Mouse (Mus musculus) intestine, embryonic 15.5 days (tissue): ENCODE measurements around the gene Ermap. TPM values are rescaled to one million over a fixed set of nuclear protein-coding genes. Genes with fewer than 3 reads are reported as not detected.
A peak's percentile ranks its signal among the peaks of the same experiment; 100 is the strongest.

Experiments
- ATAC-seq: fragments of 200-750 bp; cut with Nextera tagmentation; 2 replicates; pipeline ENCODE4 v1.8.0; 2017; ENCODE audit warnings: moderate TSS enrichment, moderate library complexity
- H3K27ac ChIP-seq: fragments of 300-500 bp; sonication (generic); 2 replicates; pipeline ENCODE4 v1.5.1; 2015; ENCODE audit warnings: mild to moderate bottlenecking, inconsistent platforms
- H3K27me3 ChIP-seq: fragments of 300-500 bp; sonication (generic); replicated peaks from 2 replicates; pipeline ENCODE4 v1.6.1; 2015; ENCODE audit warnings: inconsistent platforms
- H3K36me3 ChIP-seq: fragments of 300-500 bp; sonication (generic); 2 replicates; pipeline ENCODE4 v1.6.1; 2015; ENCODE audit warnings: inconsistent platforms
- H3K4me1 ChIP-seq: fragments of 300-500 bp; sonication (generic); replicated peaks from 2 replicates; pipeline ENCODE4 v1.6.1; 2015; ENCODE audit warnings: inconsistent platforms
- H3K4me2 ChIP-seq: fragments of 300-500 bp; sonication (generic); replicated peaks from 2 replicates; pipeline ENCODE4 v1.6.1; 2015; ENCODE audit warnings: mild to moderate bottlenecking, inconsistent platforms
- H3K4me3 ChIP-seq: fragments of 300-500 bp; sonication (generic); replicated peaks from 2 replicates; pipeline ENCODE4 v1.5.1; 2015; ENCODE audit warnings: inconsistent platforms
- H3K9ac ChIP-seq: fragments of 300-500 bp; sonication (generic); 2 replicates; pipeline ENCODE4 v1.6.1; 2015; ENCODE audit warnings: inconsistent platforms
- H3K9me3 ChIP-seq: fragments of 300-500 bp; sonication (generic); 2 replicates; pipeline ENCODE4 v1.6.1; 2016; ENCODE audit warnings: inconsistent platforms
- WGBS: fragments of 180-500 bp; shearing (Covaris S2); methylation state at CpG from one replicate; pipeline ENCODE4 v1.1.7; 2015; 5-methylcytosine and 5-hydroxymethylcytosine counted together
- polyA plus RNA-seq: library from polyadenylated mRNA; unstranded; fragments of >200 nt; fragmentation: Nextera tagmentation; extraction: Ambion mirVana; gene quantifications from 2 replicates; pipeline ENCODE4 v1.2.1, GENCODE M21; 2015

Ermap gene
- polyA plus RNA-seq, 1 experiment from 2014 or later, result 5.4 TPM

DNA sequence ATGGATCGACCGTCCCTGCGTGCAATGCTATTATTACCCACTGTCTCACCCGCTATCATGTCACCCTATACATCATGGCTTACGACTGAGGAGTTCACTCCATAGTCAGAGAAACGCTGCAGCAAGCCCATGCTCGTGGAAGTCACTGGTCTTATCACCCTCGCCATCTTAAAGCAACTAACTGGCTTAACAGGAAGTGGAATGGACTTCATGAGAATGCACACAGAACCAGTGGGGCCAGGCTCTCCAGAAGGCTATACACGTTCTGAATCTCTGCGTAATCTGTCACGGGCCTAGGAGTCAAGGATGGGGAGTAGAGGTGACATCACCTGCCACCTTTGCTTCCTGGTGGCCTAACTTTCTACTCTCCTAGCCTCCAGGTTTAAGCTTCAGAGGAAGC lies 41.1 kb downstream of the Ermap start:
- WGBS, result 81% methylated on average over 11 of the region's 11 CpGs
- no peak for ATAC-seq
- H3K27ac ChIP-seq, result no peak overlapping the region
- H3K4me1 ChIP-seq, result no peaks in the 10 kb centered on the region
- no peak overlapping the region for H3K9ac ChIP-seq
- no peak overlapping the region for H3K4me3 ChIP-seq
- H3K4me2 ChIP-seq, result no peak overlapping the region
- no peaks in the 10 kb centered on the region for H3K27me3 ChIP-seq
- no peaks in the 10 kb centered on the region for H3K9me3 ChIP-seq
- H3K36me3 ChIP-seq, result no peaks in the 10 kb centered on the region

DNA sequence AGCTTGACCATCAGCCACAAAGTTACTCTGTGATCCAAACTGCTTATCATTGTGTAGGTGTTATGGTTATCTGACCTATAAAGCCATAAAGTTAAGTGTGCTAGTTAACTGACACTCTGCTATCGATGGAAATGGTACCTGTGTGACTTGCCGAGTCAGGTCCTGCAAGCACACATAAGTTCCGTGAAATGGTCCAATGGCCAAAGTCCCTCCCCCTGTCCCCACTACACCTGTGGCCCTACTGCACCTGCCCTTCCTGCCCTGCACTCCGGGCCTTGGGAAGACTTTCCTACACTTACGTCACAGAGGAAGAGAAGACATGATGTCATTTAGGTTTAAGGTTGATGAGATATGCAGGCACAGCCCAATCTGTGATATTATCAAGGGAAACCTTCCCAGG lies 42.5 kb downstream of the Ermap start:
- Histone ChIP-seq H3K4me1 (no peaks in the 10 kb centered on the region), H3K9me3 (no peaks in the 10 kb centered on the region), H3K27me3 (no peaks in the 10 kb centered on the region), H3K9ac (no peak overlapping the region), H3K36me3 (no peaks in the 10 kb centered on the region), H3K27ac (no peak overlapping the region), H3K4me2 (no peak overlapping the region), H3K4me3 (no peak overlapping the region)
- ATAC-seq, result peak; percentile 46; the same call in 1 of the 2 replicates
- 69% methylated on average over 5 of the region's 5 CpGs for WGBS

DNA sequence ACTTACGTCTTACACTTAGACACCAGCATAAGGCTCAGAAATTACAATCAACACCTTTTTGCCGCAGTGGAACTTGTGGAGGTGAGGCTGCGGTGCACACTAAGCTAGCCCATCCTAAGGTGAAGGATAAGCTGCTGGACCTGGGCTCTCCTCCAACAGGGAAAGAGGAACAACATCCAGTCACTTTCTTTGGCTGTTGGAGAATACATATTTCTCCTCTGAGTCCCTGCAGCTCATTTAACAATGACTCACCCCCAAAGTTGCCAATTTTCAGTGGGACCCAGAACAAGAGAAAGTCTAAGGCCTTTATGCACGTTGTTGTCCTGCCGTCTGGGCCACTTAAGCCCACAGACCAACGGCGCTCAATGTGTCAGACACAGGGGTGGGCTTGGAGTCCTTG lies 43.0 kb downstream of the Ermap start:
- Histone ChIP-seq H3K4me1 (no peaks in the 10 kb centered on the region), H3K27ac (no peak overlapping the region), H3K27me3 (no peaks in the 10 kb centered on the region), H3K9me3 (no peaks in the 10 kb centered on the region), H3K36me3 (no peaks in the 10 kb centered on the region), H3K4me3 (no peak overlapping the region), H3K4me2 (no peak overlapping the region), H3K9ac (no peak overlapping the region)
- no peak for ATAC-seq
- WGBS, result 88% methylated on average over 7 of the region's 7 CpGs

DNA sequence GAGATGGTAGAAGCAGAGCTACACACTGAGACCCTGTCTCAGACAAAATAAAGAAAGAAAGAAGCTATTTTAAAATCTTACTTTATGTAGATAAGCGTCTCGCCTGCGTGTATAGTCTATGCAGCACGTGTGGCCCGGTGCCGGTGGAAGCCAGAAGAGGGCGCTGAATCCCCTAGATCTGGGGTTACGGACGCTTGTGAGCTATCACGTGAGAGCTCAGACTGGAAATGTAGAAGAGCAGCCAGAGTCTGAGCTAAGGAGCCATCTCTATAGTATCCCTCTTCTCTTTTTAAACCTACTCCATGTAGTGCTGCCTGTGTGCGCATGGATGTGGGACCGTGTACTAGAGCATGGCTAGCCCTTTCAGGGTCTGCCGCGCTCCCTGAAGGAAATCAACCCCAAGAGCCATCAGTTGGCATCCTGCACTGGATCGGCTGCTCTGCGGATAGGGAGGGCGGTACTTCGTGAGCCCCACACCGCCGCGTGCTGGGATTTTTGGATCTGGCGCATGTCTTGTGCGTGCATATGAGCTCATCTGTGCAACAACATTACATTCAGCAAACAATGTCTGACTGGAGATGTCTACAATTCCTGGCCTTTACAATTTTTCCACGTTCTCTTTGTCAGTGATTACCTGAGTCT lies 47.5 kb downstream of the Ermap start:
- ATAC-seq, result peak; percentile 67
- no peak overlapping the region for H3K27ac ChIP-seq
- H3K36me3 ChIP-seq, result no peaks in the 10 kb centered on the region
- peak overlapping the region; percentile 14; the same call in 1 of the 2 replicates for H3K4me3 ChIP-seq
- no peaks in the 10 kb centered on the region for H3K9me3 ChIP-seq
- no peak overlapping the region for H3K9ac ChIP-seq
- 0 out of 2 replicates have a peak, but pooled peaks cover 5% of the 10 kb centered on the region for H3K4me1 ChIP-seq
- no peaks in the 10 kb centered on the region for H3K27me3 ChIP-seq
- 23% methylated on average over 24 of the region's 24 CpGs for WGBS
- H3K4me2 ChIP-seq, result peak overlapping the region; percentile 53

DNA sequence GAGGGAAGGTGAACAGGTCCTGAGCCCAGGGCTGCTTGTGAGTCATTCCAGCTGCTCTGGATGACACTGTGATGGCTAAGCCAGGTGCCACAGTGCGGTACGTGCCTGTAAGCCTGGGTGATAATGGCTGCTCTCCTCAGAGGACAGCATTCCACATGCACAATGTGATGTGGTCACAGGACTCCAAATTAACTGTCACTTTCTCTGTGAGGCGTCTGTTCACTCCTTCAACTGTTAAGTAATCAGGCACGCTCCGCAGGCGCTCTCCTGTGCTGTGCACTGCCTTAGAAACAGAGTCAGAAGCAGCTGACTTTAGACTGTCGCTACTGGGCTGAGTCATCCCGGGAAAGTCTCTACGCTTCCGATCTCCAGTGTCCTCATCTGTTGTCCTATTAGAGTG lies 48.6 kb downstream of the Ermap start:
- 65% methylated on average over 10 of the region's 10 CpGs for WGBS
- ATAC-seq, result no peak
- Histone ChIP-seq H3K4me1 (0 out of 2 replicates have a peak, but pooled peaks cover 5% of the 10 kb centered on the region), H3K9me3 (no peaks in the 10 kb centered on the region), H3K9ac (no peak overlapping the region), H3K4me2 (no peak overlapping the region), H3K27me3 (no peaks in the 10 kb centered on the region), H3K36me3 (peaks cover 7% of the 10 kb centered on the region), H3K27ac (no peak overlapping the region), H3K4me3 (no peak overlapping the region)

DNA sequence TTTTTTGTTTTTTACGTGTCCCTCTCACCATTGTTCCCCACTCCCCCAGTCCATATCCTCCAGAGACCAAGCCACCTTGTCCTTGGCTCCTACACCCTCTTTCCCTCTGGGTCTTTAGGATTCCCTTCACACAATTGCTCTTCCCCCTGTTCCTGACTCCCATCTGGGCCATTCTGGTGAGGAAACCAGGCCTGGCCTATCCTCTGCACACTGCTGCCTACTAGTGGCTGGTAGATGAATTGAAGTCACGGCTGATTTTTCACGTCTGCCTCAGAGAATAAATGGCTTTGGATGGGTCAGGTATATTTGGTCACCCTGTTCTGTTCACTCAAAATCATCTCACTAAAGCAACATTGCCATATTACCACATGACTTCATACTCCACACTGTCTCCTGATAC lies 49.7 kb downstream of the Ermap start:
- Histone ChIP-seq H3K4me3 (no peak overlapping the region), H3K36me3 (peaks cover 18% of the 10 kb centered on the region), H3K4me2 (no peak overlapping the region), H3K27me3 (no peaks in the 10 kb centered on the region), H3K27ac (no peak overlapping the region), H3K9me3 (no peaks in the 10 kb centered on the region), H3K9ac (no peak overlapping the region), H3K4me1 (0 out of 2 replicates have a peak, but pooled peaks cover 5% of the 10 kb centered on the region)
- ATAC-seq, result no peak
- 54% methylated on average over 3 of the region's 3 CpGs for WGBS

DNA sequence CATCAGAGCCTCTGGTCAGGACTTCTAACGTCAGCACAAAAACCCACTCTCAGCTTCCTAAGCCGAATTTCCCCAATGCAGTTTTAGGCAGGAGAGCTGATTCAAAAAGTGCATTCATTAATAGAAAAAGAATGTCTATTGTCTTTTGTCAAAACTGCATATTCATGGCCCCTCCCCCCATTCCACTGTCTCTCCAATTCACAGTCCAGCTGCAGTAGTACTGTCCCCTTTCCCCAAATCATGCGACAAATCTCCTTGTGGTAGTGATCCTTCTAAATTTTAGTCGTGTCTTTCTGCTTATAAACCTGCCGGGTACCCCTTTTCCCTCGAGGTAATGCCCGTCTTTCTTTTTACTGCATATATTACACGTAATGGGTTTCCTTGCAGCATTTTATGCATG lies 51.0 kb downstream of the Ermap start:
- H3K4me1 ChIP-seq, result 0 out of 2 replicates have a peak, but pooled peaks cover 5% of the 10 kb centered on the region
- H3K9me3 ChIP-seq, result no peaks in the 10 kb centered on the region
- no peaks in the 10 kb centered on the region for H3K27me3 ChIP-seq
- no peak overlapping the region for H3K9ac ChIP-seq
- peaks cover 29% of the 10 kb centered on the region for H3K36me3 ChIP-seq
- no peak overlapping the region for H3K4me3 ChIP-seq
- no peak overlapping the region for H3K27ac ChIP-seq
- ATAC-seq, result no peak
- 63% methylated on average over 8 of the region's 8 CpGs for WGBS
- peak overlapping the region; percentile 37; the same call in 1 of the 2 replicates for H3K4me2 ChIP-seq

DNA sequence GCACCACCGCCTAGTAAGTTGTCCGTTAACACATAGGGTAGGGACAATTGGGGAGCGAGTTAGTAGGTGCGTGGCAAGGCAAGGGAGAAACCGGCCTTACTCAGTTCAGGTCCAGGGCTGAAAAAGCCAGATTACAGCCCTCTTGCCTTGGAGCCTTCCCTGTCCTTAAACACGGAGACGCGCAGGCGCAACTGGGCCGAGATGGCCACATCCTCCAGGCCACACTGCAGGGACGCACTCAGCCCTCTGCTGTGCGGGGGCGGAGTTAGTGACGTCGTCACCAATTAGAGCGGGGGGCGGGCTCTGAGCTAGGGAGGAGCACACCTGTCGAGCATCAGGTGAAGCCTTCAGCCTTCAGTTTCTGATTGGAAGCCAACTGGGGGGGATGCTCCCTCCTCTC lies 51.6 kb downstream of the Ermap start:
- Histone ChIP-seq H3K4me3 (no peak overlapping the region), H3K9ac (no peak overlapping the region), H3K4me2 (peak overlapping the region; percentile 37), H3K9me3 (no peaks in the 10 kb centered on the region), H3K27me3 (no peaks in the 10 kb centered on the region), H3K4me1 (0 out of 2 replicates have a peak, but pooled peaks cover 5% of the 10 kb centered on the region), H3K36me3 (peaks cover 34% of the 10 kb centered on the region), H3K27ac (no peak overlapping the region)
- 17% methylated on average over 18 of the region's 18 CpGs for WGBS
- peak; percentile 91 for ATAC-seq

DNA sequence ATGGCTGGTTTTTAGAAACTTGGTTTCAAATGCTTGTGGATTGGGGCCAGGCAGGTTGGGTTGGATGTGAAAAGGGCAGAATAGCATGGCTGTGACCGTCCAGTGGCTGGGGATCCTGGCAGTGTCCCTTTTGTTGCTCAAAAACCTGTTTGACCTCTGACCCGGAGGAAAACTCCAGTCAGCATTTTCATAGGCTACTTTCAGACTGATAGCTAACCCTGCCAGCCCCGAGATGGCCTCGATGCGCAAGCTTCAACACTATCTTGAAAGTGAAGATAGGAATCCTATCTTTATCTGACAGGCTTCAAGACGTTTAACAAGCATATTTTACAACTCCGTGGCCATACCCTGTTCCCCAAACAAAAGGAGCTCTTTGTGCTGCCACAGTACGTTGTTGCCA lies 52.5 kb downstream of the Ermap start:
- H3K4me2 ChIP-seq, result no peak overlapping the region
- no peak for ATAC-seq
- 0 out of 2 replicates have a peak, but pooled peaks cover 5% of the 10 kb centered on the region for H3K4me1 ChIP-seq
- H3K27me3 ChIP-seq, result no peaks in the 10 kb centered on the region
- H3K9me3 ChIP-seq, result no peaks in the 10 kb centered on the region
- no peak overlapping the region for H3K4me3 ChIP-seq
- no peak overlapping the region for H3K9ac ChIP-seq
- H3K27ac ChIP-seq, result no peak overlapping the region
- WGBS, result 56% methylated on average over 8 of the region's 8 CpGs
- H3K36me3 ChIP-seq, result peaks cover 42% of the 10 kb centered on the region

DNA sequence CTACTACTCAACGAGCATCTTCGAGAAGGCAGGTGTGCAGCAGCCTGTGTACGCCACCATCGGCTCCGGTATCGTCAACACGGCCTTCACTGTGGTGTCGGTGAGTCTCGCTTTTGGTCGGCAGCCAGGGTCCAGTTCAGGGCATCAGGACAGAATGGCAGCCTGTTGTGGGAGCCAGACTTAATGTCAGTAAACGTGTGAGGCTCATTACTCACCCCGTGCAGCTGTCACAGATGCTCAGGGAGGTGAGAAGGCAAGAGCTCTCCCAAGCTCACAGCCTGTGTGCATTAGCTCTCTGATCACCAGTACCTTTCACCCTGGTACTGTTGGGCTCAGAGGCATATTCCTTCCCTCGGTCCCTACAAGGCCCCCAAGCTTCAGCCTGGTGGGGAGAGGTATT lies 56.0 kb downstream of the Ermap start:
- H3K4me2 ChIP-seq, result no peak overlapping the region
- no peak overlapping the region for H3K4me3 ChIP-seq
- no peak overlapping the region for H3K27ac ChIP-seq
- no peak for ATAC-seq
- 0 out of 2 replicates have a peak, but pooled peaks cover 5% of the 10 kb centered on the region for H3K4me1 ChIP-seq
- WGBS, result 91% methylated on average over 13 of the region's 13 CpGs
- peaks cover 47% of the 10 kb centered on the region for H3K36me3 ChIP-seq
- no peak overlapping the region for H3K9ac ChIP-seq
- no peaks in the 10 kb centered on the region for H3K27me3 ChIP-seq
- no peaks in the 10 kb centered on the region for H3K9me3 ChIP-seq

DNA sequence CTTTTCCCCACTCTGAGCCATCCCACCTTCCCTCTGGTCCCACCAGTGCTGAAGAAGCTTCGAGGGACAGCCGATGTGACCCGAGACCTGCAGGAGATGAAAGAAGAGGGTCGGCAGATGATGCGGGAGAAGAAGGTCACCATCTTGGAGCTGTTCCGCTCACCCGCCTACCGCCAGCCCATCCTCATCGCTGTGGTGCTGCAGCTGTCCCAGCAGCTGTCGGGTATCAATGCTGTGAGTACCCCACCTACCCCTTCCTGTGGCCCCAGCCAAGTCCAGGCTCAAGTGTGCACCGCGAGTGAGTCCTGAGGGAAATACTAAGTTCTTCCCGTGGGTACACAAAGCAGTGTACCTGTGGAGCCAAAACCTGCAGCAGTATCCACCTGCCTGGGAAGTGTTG lies 56.5 kb downstream of the Ermap start:
- Histone ChIP-seq H3K27me3 (no peaks in the 10 kb centered on the region), H3K9me3 (no peaks in the 10 kb centered on the region), H3K36me3 (peaks cover 47% of the 10 kb centered on the region), H3K27ac (no peak overlapping the region), H3K9ac (no peak overlapping the region), H3K4me2 (no peak overlapping the region), H3K4me3 (no peak overlapping the region), H3K4me1 (0 out of 2 replicates have a peak, but pooled peaks cover 3% of the 10 kb centered on the region)
- ATAC-seq, result no peak
- WGBS, result 91% methylated on average over 13 of the region's 13 CpGs

DNA sequence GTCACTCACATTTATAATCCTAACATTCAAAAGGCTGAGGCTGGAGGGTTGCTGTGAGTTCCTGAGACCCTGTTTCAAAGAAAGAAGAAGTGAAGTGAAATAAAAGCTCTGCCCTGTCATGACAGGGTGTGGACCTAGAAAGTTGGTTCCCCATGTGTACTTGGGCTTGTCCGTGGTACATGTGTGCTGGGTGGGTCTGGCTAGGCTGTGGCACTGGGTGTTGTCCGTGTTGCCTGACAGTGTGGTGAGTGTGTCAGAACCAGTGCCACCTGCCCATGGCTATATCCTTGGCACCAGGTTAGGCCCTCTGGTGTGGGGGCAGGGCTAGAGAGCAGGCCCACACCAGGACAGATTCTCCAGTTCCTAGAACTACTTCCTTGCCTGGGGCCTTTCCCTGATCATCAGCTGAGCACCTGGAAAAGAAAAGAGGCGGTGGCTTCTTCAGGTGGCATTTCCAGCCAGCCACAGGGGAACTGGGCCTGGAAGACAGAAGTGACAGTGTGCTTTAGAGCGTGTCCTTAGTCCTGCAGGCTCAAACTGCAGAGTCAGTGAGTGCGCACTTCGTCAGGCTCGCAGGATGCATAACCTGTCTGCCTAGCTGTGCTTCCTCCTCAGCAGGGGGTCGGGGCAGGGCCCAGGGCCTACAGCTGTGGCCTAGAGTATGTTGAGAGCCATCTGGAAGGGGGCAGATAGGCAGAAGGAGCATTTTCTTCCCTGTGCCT lies 58.5 kb downstream of the Ermap start:
- no peaks in the 10 kb centered on the region for H3K9me3 ChIP-seq
- H3K27me3 ChIP-seq, result no peaks in the 10 kb centered on the region
- no peaks in the 10 kb centered on the region for H3K4me1 ChIP-seq
- peaks cover 41% of the 10 kb centered on the region for H3K36me3 ChIP-seq
- H3K9ac ChIP-seq, result no peak overlapping the region
- no peak overlapping the region for H3K4me2 ChIP-seq
- 84% methylated on average over 8 of the region's 8 CpGs for WGBS
- H3K4me3 ChIP-seq, result no peak overlapping the region
- no peak for ATAC-seq
- H3K27ac ChIP-seq, result no peak overlapping the region

DNA sequence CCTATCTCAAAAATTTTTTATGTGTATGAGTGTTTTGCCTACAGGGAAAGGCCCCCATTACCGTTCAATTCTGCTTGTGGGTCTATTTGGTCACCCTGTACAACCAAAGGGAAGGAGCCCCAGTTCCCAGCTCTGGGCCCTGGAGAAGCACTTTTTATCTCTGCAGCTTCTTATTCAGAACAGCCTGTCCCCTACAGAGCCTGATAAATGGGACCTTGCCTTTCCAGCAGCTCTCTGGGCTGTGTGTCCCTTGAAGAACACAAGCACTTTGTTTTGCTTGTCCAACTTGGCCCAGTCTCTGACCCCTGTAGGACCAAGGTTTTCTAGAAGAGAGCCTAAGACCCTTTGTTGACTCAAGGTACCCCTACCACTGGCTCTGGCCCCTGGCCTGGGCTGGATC lies 60.7 kb downstream of the Ermap start:
- H3K4me2 ChIP-seq, result no peak overlapping the region
- WGBS, result 86% methylated on average over 1 of the region's 1 CpGs
- no peak overlapping the region for H3K27ac ChIP-seq
- H3K4me3 ChIP-seq, result no peak overlapping the region
- peaks cover 31% of the 10 kb centered on the region for H3K36me3 ChIP-seq
- no peak overlapping the region for H3K9ac ChIP-seq
- ATAC-seq, result no peak
- 0 out of 2 replicates have a peak, but pooled peaks cover 2% of the 10 kb centered on the region for H3K4me1 ChIP-seq
- no peaks in the 10 kb centered on the region for H3K9me3 ChIP-seq
- H3K27me3 ChIP-seq, result no peaks in the 10 kb centered on the region
